Mouse (Mus musculus): ENCODE results near the gene Sympk. TPM values are rescaled to one million over a fixed set of nuclear protein-coding genes. Genes with fewer than 3 reads are reported as not detected.

Sympk gene
- polyA plus RNA-seq, 1 experiment from 2014 or later = 9.6 TPM

GRCm38 (mm10) chr7:19097863-19098262 lies 73.7 kb downstream of the Sympk start:
- Histone ChIP-seq H3K4me2 (replicated peaks; ENCODE audit: low read depth) (no peak overlapping the region), H3K9me3 (ENCODE audit: control insufficient read depth, low read length) (no peaks in the 10 kb centered on the region), H3K27ac (replicated peaks) (no peak overlapping the region), H3K4me3 (ENCODE audit: low read depth, low read length) (no peak overlapping the region), H3K4me1 (replicated peaks; ENCODE audit: control insufficient read depth, insufficient read depth) (peaks cover 7% of the 10 kb centered on the region; the same call in 1 of the 2 replicates), H3K27me3 (ENCODE audit: control insufficient read depth, insufficient read depth, low read length) (no peaks in the 10 kb centered on the region), H3K9ac (ENCODE audit: low read length) (no peak overlapping the region), H3K36me3 (ENCODE audit: control insufficient read depth, insufficient read depth, low read length) (peaks cover 5% of the 10 kb centered on the region; the same call in 1 of the 2 replicates)
- ATAC-seq (ENCODE audit: low FRiP score, low TSS enrichment) = no peak
- no peak for TF ChIP-seq CTCF (IDR thresholded peaks at IDR 0.05; ENCODE audit: low read depth)
- no peak for TF ChIP-seq EP300 (optimal IDR thresholded peaks at IDR 0.05)
- no peak for DNase-seq (ENCODE audit: low spot score)

DNA sequence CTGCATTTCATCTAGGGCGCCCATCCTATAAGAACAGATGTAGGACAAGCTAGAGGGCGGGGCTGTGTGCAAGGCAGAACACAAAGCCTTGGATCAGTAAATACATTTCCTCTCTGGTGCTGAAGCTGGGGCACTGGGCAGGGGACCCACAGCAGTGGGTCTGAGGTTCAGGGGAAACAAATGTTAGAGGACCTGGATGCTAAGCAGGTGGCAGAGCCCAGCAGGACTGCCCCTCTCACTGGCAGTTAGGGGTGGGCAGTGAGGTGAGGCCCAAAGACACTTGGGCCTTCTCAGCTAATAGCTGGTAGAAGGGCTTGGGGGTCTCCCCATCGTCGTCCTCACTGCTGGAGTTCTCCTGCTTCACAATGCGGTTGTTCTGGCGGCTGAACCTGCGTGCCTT lies 74.6 kb downstream of the Sympk start:
- H3K36me3 ChIP-seq (ENCODE audit: control insufficient read depth, insufficient read depth, low read length) = peaks cover 5% of the 10 kb centered on the region; the same call in 1 of the 2 replicates
- H3K4me1 ChIP-seq (replicated peaks; ENCODE audit: control insufficient read depth, insufficient read depth) = peaks cover 7% of the 10 kb centered on the region; the same call in 1 of the 2 replicates
- 80% methylated on average over 7 of the region's 7 CpGs for WGBS
- H3K27ac ChIP-seq (replicated peaks) = no peak overlapping the region
- no peak for ATAC-seq (ENCODE audit: low FRiP score, low TSS enrichment)
- no peak overlapping the region for H3K4me3 ChIP-seq (ENCODE audit: low read depth, low read length)
- no peaks in the 10 kb centered on the region for H3K9me3 ChIP-seq (ENCODE audit: control insufficient read depth, low read length)
- no peaks in the 10 kb centered on the region for H3K27me3 ChIP-seq (ENCODE audit: control insufficient read depth, insufficient read depth, low read length)
- H3K4me2 ChIP-seq (replicated peaks; ENCODE audit: low read depth) = no peak overlapping the region
- no peak overlapping the region for H3K9ac ChIP-seq (ENCODE audit: low read length)
- TF ChIP-seq CTCF (IDR thresholded peaks at IDR 0.05; ENCODE audit: low read depth) (no peak), EP300 (optimal IDR thresholded peaks at IDR 0.05) (no peak)
- DNase-seq (ENCODE audit: low spot score) = no peak

- no peaks in the 10 kb centered on the region for H3K9me3 ChIP-seq (ENCODE audit: control insufficient read depth, low read length)
- DNase-seq (ENCODE audit: low spot score) = no peak
- H3K27ac ChIP-seq (replicated peaks) = no peak overlapping the region
- no peaks in the 10 kb centered on the region for H3K27me3 ChIP-seq (ENCODE audit: control insufficient read depth, insufficient read depth, low read length)
- no peak for TF ChIP-seq CTCF (IDR thresholded peaks at IDR 0.05; ENCODE audit: low read depth)
- no peak for TF ChIP-seq EP300 (optimal IDR thresholded peaks at IDR 0.05)
- peaks cover 7% of the 10 kb centered on the region; the same call in 1 of the 2 replicates for H3K4me1 ChIP-seq (replicated peaks; ENCODE audit: control insufficient read depth, insufficient read depth)
- H3K9ac ChIP-seq (ENCODE audit: low read length) = no peak overlapping the region
- WGBS = 75% methylated on average over 1 of the region's 1 CpGs
- ATAC-seq (ENCODE audit: low FRiP score, low TSS enrichment) = no peak
- H3K36me3 ChIP-seq (ENCODE audit: control insufficient read depth, insufficient read depth, low read length) = peaks cover 5% of the 10 kb centered on the region; the same call in 1 of the 2 replicates
- H3K4me3 ChIP-seq (ENCODE audit: low read depth, low read length) = no peak overlapping the region
- H3K4me2 ChIP-seq (replicated peaks; ENCODE audit: low read depth) = no peak overlapping the region
These were observed 76.1 kb downstream of the Sympk start for GRCm38 (mm10) chr7:19100290-19100689.

DNA sequence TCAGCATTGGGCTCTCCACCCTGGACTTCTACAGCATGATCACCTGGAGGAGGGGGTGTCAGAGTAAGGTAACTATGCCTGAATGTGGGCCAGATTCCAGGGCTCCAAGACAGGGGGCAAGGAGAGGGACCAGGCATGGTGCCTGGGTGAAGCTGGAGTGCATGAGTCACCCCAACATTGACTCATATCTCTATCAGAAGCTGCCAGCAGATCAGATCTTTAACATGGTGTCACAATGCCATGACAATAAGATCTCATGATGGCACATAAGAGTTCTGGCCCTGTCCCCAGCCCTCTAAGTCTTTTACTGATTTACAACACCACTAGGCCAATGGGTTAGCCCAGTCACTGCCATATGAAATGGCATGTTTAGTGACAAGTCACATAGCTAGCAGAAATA lies 79.6 kb downstream of the Sympk start:
- Histone ChIP-seq H3K4me3 (ENCODE audit: low read depth, low read length) (no peak overlapping the region), H3K4me2 (replicated peaks; ENCODE audit: low read depth) (no peak overlapping the region), H3K9me3 (ENCODE audit: control insufficient read depth, low read length) (no peaks in the 10 kb centered on the region), H3K4me1 (replicated peaks; ENCODE audit: control insufficient read depth, insufficient read depth) (no peaks in the 10 kb centered on the region), H3K27ac (replicated peaks) (no peak overlapping the region), H3K36me3 (ENCODE audit: control insufficient read depth, insufficient read depth, low read length) (no peaks in the 10 kb centered on the region), H3K9ac (ENCODE audit: low read length) (no peak overlapping the region), H3K27me3 (ENCODE audit: control insufficient read depth, insufficient read depth, low read length) (no peaks in the 10 kb centered on the region)
- DNase-seq (ENCODE audit: low spot score) = no peak
- TF ChIP-seq EP300 (optimal IDR thresholded peaks at IDR 0.05) (no peak), CTCF (IDR thresholded peaks at IDR 0.05; ENCODE audit: low read depth) (no peak)
- no peak for ATAC-seq (ENCODE audit: low FRiP score, low TSS enrichment)

Small RNAs within 50 kb of the gene (microRNA-seq; reads per million reads assigned to microRNA genes)
- gene Mir3100 = not detected

Other genes with a start within 250 kb of the Sympk start
- not detected in 2 replicates for gene Psg19, start 225.9 kb upstream of the Sympk start, polyA plus RNA-seq (2015; fragmentation: Nextera tagmentation; extraction: Ambion mirVana)
- gene Psg17, start 202.8 kb upstream of the Sympk start, polyA plus RNA-seq (2015; fragmentation: Nextera tagmentation; extraction: Ambion mirVana) = 0.06 and 0.08 TPM in 2 replicates
- gene Mill2, start 184.4 kb upstream of the Sympk start, polyA plus RNA-seq (2015; fragmentation: Nextera tagmentation; extraction: Ambion mirVana) = 1.3 and 1.4 TPM in 2 replicates
- gene Pglyrp1, start 153.0 kb upstream of the Sympk start, polyA plus RNA-seq (2015; fragmentation: Nextera tagmentation; extraction: Ambion mirVana) = 103 and 110 TPM in 2 replicates
- gene Ccdc61, start 114.0 kb upstream of the Sympk start, polyA plus RNA-seq (2015; fragmentation: Nextera tagmentation; extraction: Ambion mirVana) = 15.4 and 19.1 TPM in 2 replicates
- 0.18 and 0.22 TPM in 2 replicates for gene Nova2, start 98.5 kb upstream of the Sympk start, polyA plus RNA-seq (2015; fragmentation: Nextera tagmentation; extraction: Ambion mirVana)
- not detected in 2 replicates for gene Nanos2, start 37.0 kb upstream of the Sympk start, polyA plus RNA-seq (2015; fragmentation: Nextera tagmentation; extraction: Ambion mirVana)
- gene Mypop, start 33.1 kb upstream of the Sympk start, polyA plus RNA-seq (2015; fragmentation: Nextera tagmentation; extraction: Ambion mirVana) = 1.3 and 1.4 TPM in 2 replicates
- gene Irf2bp1, start 20.3 kb upstream of the Sympk start, polyA plus RNA-seq (2015; fragmentation: Nextera tagmentation; extraction: Ambion mirVana) = 9.8 and 12.0 TPM in 2 replicates
- 39.2 and 46.0 TPM in 2 replicates for gene Foxa3, start 839 bp upstream of the Sympk start, polyA plus RNA-seq (2015; fragmentation: Nextera tagmentation; extraction: Ambion mirVana)
- not detected in 2 replicates for gene Rsph6a, start 30.3 kb downstream of the Sympk start, polyA plus RNA-seq (2015; fragmentation: Nextera tagmentation; extraction: Ambion mirVana)
- gene Dmwd, start 51.9 kb downstream of the Sympk start, polyA plus RNA-seq (2015; fragmentation: Nextera tagmentation; extraction: Ambion mirVana) = 4.5 and 7.0 TPM in 2 replicates
- gene Dmpk, start 59.5 kb downstream of the Sympk start, polyA plus RNA-seq (2015; fragmentation: Nextera tagmentation; extraction: Ambion mirVana) = 91.3 and 103 TPM in 2 replicates
- 6.1 and 7.7 TPM in 2 replicates for gene Six5, start 70.2 kb downstream of the Sympk start, polyA plus RNA-seq (2015; fragmentation: Nextera tagmentation; extraction: Ambion mirVana)
- 0.72 and 0.76 TPM in 2 replicates for gene Gm4969, start 94.0 kb downstream of the Sympk start, polyA plus RNA-seq (2015; fragmentation: Nextera tagmentation; extraction: Ambion mirVana)
- gene Fbxo46, start 95.5 kb downstream of the Sympk start, polyA plus RNA-seq (2015; fragmentation: Nextera tagmentation; extraction: Ambion mirVana) = 6.5 and 6.7 TPM in 2 replicates
- gene Qpctl, start 124.9 kb downstream of the Sympk start, polyA plus RNA-seq (2015; fragmentation: Nextera tagmentation; extraction: Ambion mirVana) = 11.3 and 11.8 TPM in 2 replicates
- 96.9 and 103 TPM in 2 replicates for gene Snrpd2, start 125.3 kb downstream of the Sympk start, polyA plus RNA-seq (2015; fragmentation: Nextera tagmentation; extraction: Ambion mirVana)
- 0.22 and 0.27 TPM in 2 replicates for gene Gipr, start 141.8 kb downstream of the Sympk start, polyA plus RNA-seq (2015; fragmentation: Nextera tagmentation; extraction: Ambion mirVana)
- 8.4 and 8.8 TPM in 2 replicates for gene Eml2, start 152.0 kb downstream of the Sympk start, polyA plus RNA-seq (2015; fragmentation: Nextera tagmentation; extraction: Ambion mirVana)
- gene Gpr4, start 188.2 kb downstream of the Sympk start, polyA plus RNA-seq (2015; fragmentation: Nextera tagmentation; extraction: Ambion mirVana) = 0.85 and 1.3 TPM in 2 replicates
- gene Opa3, start 204.0 kb downstream of the Sympk start, polyA plus RNA-seq (2015; fragmentation: Nextera tagmentation; extraction: Ambion mirVana) = 20.3 and 20.7 TPM in 2 replicates
- gene Vasp, start 247.4 kb downstream of the Sympk start, polyA plus RNA-seq (2015; fragmentation: Nextera tagmentation; extraction: Ambion mirVana) = 108 and 120 TPM in 2 replicates

Data from stomach, postnatal 0 days (tissue).